Comparison of ENCODE assay signal across 13 mouse cellular contexts in the genomic region with DNA sequence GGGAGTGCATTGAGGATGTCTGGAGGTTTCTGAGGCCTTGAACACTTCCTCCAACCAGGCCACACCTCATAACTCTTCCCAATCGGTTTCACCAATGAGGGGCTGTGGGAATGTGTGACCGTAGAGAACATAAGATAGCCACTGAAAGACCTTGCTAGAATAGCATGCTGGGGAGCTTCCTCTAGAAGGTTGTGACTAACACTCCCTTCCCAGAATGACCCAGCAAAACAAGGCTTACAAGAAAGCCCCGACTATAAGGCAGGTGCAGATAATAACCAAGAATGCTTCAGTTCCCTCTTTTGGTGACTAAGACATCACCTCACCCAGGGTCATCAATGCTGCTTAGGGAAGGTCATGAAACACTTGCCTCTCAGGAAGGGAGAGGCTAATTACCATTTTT.
"Had no signal": no experiment of that assay in that cellular context is flagged by ENCODE, and none has a peak within 500 bp of the region (broad histone marks: within the 10 kb centered on the region; RNA-seq: fewer than 3 reads in every experiment).

No protein-coding gene starts in this region.

- H3K9me3 ChIP-seq: liver, embryonic 13.5 days; midbrain, embryonic 13.5 days had no signal

- H3K9ac ChIP-seq: liver, embryonic 13.5 days; midbrain, embryonic 13.5 days had no signal

- H3K27ac ChIP-seq: kidney, postnatal 0 days; layer of hippocampus, adult 2 months; liver, embryonic 13.5 days; macrophage; midbrain, embryonic 13.5 days had no signal

- H3K36me3 ChIP-seq: liver, embryonic 13.5 days; midbrain, embryonic 13.5 days had no signal

- H3K27me3 ChIP-seq: liver, embryonic 13.5 days; midbrain, embryonic 13.5 days had no signal

- H3K4me3 ChIP-seq: layer of hippocampus, adult 2 months; liver, embryonic 13.5 days; midbrain, embryonic 13.5 days; myocyte had no signal

- H3K4me2 ChIP-seq: liver, embryonic 13.5 days; midbrain, embryonic 13.5 days had no signal

- DNase-seq: kidney, postnatal 25 days; layer of hippocampus, adult 9-11 months; liver, embryonic 13.5 days; lung, adult 2 months; lung, postnatal 14 days; thymus, adult 18-20 months; thymus, postnatal 4 days had no signal

- ATAC-seq: midbrain, embryonic 13.5 days; midbrain, embryonic 16.5 days had no signal
